Mouse (Mus musculus) brain, embryonic 14.5 days (tissue): ENCODE data around the gene Filip1l.

Experiments used
- CTCF ChIP-seq: fragments of 200-500 bp; IDR thresholded peaks from 2 replicates; pipeline ENCODE4 v1.5.1; 2012; ENCODE audit warnings: inconsistent platforms, mild to moderate bottlenecking, moderate library complexity, borderline replicate concordance; ENCODE audit not compliant: insufficient read depth, insufficient read length; ENCODE audit errors: extremely low read depth
- POLR2A ChIP-seq: fragments of 200-500 bp; IDR thresholded peaks from 2 replicates; pipeline ENCODE4 v1.6.1; 2012; ENCODE audit warnings: mild to moderate bottlenecking, inconsistent platforms, borderline replicate concordance; ENCODE audit not compliant: poor library complexity, insufficient read depth, insufficient read length, severe bottlenecking; ENCODE audit errors: extremely low read depth

DNA sequence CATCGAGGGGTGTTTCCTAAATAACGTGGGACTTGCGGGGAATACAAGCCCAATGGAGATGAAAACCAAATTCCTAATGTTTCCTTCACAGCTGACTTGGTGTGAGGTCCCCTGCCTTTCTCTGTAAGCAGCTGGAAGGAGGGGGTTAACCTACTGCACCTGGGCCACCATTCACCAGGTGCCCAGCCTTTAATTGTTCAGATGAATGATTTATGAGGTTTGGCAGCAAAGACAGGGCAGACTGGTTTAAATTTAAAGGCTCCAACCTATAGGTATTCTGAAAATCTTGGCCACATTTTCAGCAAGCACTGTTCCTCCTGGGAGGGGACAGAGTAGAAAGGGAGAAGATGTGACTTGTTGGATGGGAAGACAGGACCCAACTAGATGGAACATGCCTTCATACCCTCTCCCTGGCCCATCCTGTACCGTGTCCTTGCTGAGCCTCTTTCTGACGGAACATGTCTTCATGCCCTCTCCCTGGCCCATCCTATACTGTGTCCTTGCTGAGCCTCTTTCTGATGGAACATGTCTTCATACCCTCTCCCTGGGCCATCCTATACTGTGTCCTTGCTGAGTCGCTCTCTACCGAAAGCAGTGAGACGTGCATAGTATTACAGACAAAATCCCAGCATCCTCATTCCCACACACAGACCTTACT, 101.3 kb downstream of the Filip1l start:
- TF ChIP-seq CTCF (no peak), POLR2A (no peak)
